Mouse (Mus musculus) E14TG2a.4 (cell line): ENCODE measurements around the gene Cbln3.

Experiments used
- CTCF ChIP-seq: conservative IDR thresholded peaks from 2 replicates; pipeline ENCODE4 v1.5.1; 2014; ENCODE audit warnings: low read length
- POU5F1 ChIP-seq: IDR thresholded peaks from 2 replicates; pipeline ENCODE4 v1.6.1; 2014; ENCODE audit warnings: low read length, borderline replicate concordance

DNA sequence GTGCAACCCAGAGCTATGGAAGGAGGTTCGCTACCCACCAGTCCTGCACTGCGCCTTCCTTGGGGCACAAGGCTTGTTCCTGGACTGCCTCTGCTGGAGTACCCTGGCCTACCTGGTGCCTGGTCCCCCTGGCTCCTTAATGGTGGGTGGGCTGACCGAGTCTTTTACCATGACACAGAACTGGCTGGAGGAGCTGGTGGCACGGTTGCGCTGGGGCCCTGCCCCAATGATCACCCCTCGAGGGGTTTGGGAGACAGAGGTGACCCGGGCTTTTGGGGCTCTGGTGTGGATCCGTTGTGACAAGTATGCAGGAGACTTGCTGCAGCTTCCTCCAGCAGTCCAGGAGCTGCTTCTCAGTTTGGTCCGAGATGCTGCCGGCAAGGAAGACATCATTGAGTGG, 21.2 kb downstream of the Cbln3 start:
- TF ChIP-seq CTCF (no peak), POU5F1 (no peak)
